Mouse (Mus musculus): Measurements from ENCODE around the gene Eri2.

Eri2 gene

GRCm38 (mm10) chr7:119793586-119794250 lies at the start of gene Eri2, which contains the start of gene Rexo5:
Eri2 (minus strand) TSS chr7:119794058.
Rexo5 (plus strand) TSS chr7:119794006.
- DNase-seq (ENCODE audit: low spot score), result peak; percentile 93

- DNase-seq (ENCODE audit: low spot score), result no peak
Measured at GRCm38 (mm10) chr7:119841820-119842449, 48.1 kb upstream of the Eri2 start.

GRCm38 (mm10) chr7:119835996-119836777 lies 42.3 kb upstream of the Eri2 start:
- DNase-seq (ENCODE audit: low spot score), result no peak

GRCm38 (mm10) chr7:119835371-119835770 lies 41.5 kb upstream of the Eri2 start:
- DNase-seq (ENCODE audit: low spot score), result no peak

GRCm38 (mm10) chr7:119808723-119809122 lies 14.9 kb upstream of the Eri2 start:
- no peak for DNase-seq (ENCODE audit: low spot score)

GRCm38 (mm10) chr7:119807396-119807795 lies 13.5 kb upstream of the Eri2 start:
- no peak for DNase-seq (ENCODE audit: low spot score)

- DNase-seq (ENCODE audit: low spot score), result no peak
Measured at GRCm38 (mm10) chr7:119800991-119801390, 7.1 kb upstream of the Eri2 start.

- no peak for DNase-seq (ENCODE audit: low spot score)
Measured at GRCm38 (mm10) chr7:119800488-119800887, 6.6 kb upstream of the Eri2 start.

- no peak for DNase-seq (ENCODE audit: low spot score)
Measured at GRCm38 (mm10) chr7:119795311-119795710, 1.5 kb upstream of the Eri2 start.

GRCm38 (mm10) chr7:119794251-119794638 lies 387 bp upstream of the Eri2 start:
- no peak for DNase-seq (ENCODE audit: low spot score)

- no peak for DNase-seq (ENCODE audit: low spot score)
Measured at GRCm38 (mm10) chr7:119789024-119789423, 4.8 kb downstream of the Eri2 start.

GRCm38 (mm10) chr7:119784908-119785307 lies 8.9 kb downstream of the Eri2 start:
- no peak for DNase-seq (ENCODE audit: low spot score)

- no peak for DNase-seq (ENCODE audit: low spot score)
Measured at GRCm38 (mm10) chr7:119783453-119783852, 10.4 kb downstream of the Eri2 start.

GRCm38 (mm10) chr7:119769895-119770294 lies 24.0 kb downstream of the Eri2 start:
- no peak for DNase-seq (ENCODE audit: low spot score)

- no peak for DNase-seq (ENCODE audit: low spot score)
Measured at GRCm38 (mm10) chr7:119766996-119767395, 26.9 kb downstream of the Eri2 start.

- DNase-seq (ENCODE audit: low spot score), result no peak
Measured at GRCm38 (mm10) chr7:119764377-119764776, 29.5 kb downstream of the Eri2 start.

- no peak for DNase-seq (ENCODE audit: low spot score)
Measured at GRCm38 (mm10) chr7:119762166-119762697, 31.6 kb downstream of the Eri2 start.

GRCm38 (mm10) chr7:119760527-119760951 lies 33.3 kb downstream of the Eri2 start, which contains the start of gene Acsm3:
Acsm3 (plus strand) TSS chr7:119760923.
- DNase-seq (ENCODE audit: low spot score), result peak; percentile 26

GRCm38 (mm10) chr7:119753696-119754095 lies 40.2 kb downstream of the Eri2 start:
- no peak for DNase-seq (ENCODE audit: low spot score)

GRCm38 (mm10) chr7:119749942-119750341 lies 43.9 kb downstream of the Eri2 start:
- DNase-seq (ENCODE audit: low spot score), result no peak

GRCm38 (mm10) chr7:119748761-119749160 lies 45.1 kb downstream of the Eri2 start:
- DNase-seq (ENCODE audit: low spot score), result no peak

GRCm38 (mm10) chr7:119745869-119746268 lies 48.0 kb downstream of the Eri2 start:
- DNase-seq (ENCODE audit: low spot score), result no peak

- no peak for DNase-seq (ENCODE audit: low spot score)
Measured at GRCm38 (mm10) chr7:119744321-119744720, 49.5 kb downstream of the Eri2 start.

Measured in yolk sac, embryonic 10.5 days (tissue).